Mouse (Mus musculus): ENCODE results near the gene Il27ra. TPM values are rescaled to one million over a fixed set of nuclear protein-coding genes. Genes with fewer than 3 reads are reported as not detected.
"Not testable (repeated sequence)": the region's sequence is repeated elsewhere in the genome, so short reads cannot be mapped to it uniquely, and the experiment has no call there.

Il27ra gene
- polyA plus RNA-seq, 1 experiment from 2014 or later: 20.3 TPM

GRCm38 (mm10) chr8:84023085-84023484 lies 19.3 kb downstream of the Il27ra start:
- DNase-seq (ENCODE audit: low spot score): no peak

GRCm38 (mm10) chr8:84021569-84021968 lies 20.8 kb downstream of the Il27ra start:
- no peak for DNase-seq (ENCODE audit: low spot score)

DNA sequence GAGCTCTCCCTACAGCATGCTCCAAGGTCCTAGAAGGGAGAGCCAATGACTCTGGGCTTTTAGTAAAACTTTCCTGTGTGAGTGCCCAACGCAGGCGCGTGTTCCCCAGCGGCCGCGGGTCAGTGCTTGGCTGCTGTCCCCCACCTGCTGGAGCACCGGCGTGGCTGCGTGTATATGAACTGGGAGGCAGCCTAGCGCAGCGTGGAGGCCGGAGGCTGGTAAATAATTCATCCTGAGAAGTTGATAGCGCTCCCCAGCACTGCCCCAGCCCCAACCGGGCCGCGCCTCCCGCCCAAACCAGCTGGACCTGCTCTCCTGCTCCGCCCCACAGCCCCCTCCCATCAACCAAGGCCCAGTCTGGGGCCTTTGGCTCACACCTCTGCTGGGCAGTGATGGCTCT lies 21.3 kb downstream of the Il27ra start, which contains the start of gene Palm3:
Palm3 (plus strand) TSS at position 376 of the 400 bp plus-strand sequence.
- DNase-seq (ENCODE audit: low spot score): no peak

- DNase-seq (ENCODE audit: low spot score): no peak
These were observed 22.7 kb downstream of the Il27ra start for GRCm38 (mm10) chr8:84019738-84020137.

- DNase-seq (ENCODE audit: low spot score): no peak
These were observed 26.6 kb downstream of the Il27ra start for GRCm38 (mm10) chr8:84015833-84016232.

DNA sequence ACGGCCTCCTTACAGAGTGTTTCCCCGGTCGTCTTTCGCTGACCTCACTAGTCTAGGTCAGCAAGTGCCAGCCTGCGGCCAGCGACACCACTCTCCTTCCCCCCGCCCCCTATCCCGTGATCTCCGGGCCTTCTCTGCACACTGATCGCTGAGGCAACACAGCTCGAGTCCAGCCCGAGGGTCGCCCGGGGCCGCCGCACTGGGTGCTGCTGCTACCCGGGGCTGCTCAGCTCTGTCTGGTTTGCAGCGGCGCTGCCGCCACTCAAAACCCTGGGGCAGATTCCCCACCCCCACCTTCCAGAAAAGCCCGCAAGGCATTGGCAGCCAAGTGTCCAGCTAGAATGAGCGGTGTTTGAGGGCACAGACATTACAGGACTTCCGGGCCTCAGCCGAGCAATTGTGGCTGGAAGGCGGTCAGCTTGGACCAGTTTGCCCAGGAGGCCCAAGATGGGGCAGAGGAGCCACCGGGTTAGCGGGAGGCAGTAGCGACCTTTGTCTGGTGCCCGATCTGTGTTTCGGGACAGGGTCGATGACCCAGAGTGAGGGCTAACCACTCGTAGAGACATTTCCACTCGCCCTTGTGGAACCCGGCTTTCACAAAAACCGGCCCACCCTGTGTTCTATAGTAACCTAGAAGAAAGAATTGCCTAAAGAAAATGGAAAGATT lies 29.8 kb downstream of the Il27ra start:
- DNase-seq (ENCODE audit: low spot score): no peak

DNA sequence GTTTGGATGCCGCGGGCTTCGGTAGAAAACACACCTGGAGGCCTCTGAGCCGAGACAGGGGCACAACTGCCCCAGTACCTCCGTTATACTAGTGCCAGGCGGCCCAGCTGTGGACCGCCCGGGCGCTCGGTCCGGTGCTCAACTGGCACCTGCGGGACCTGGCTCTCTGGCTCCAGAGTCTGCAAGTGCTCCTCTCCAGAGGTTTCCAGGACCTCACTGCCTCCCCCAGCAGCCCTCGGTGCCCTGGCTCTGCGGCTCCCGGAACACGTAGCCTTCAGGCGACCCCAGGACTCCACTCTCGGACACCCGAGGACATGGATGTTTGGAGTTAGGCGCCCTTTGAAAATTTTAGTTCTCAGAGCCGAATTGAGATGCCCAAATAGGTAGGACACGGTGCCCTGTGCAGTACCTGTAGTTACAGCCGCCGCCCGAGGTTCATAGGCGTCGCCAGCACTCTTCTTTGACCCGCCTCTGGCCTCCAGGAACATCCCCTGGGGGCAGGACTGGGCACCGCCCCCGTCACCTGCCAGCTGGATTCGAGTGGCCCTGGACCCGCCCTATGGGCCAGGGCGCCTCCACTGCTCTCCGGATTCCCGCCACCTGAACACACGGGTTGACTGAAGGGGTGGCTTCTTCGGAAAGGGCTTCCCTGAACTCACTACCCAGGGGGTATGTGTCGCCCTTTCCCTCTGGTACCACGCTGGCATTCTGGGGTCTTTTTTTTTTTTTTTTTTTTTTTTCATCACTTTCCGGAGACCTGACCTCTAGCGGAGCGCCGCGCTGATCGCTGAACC lies 30.5 kb downstream of the Il27ra start, which contains the start of gene 2210011C24Rik:
2210011C24Rik (minus strand) TSS at position 467 of the 794 bp plus-strand sequence.
- no peak for DNase-seq (ENCODE audit: low spot score)

DNA sequence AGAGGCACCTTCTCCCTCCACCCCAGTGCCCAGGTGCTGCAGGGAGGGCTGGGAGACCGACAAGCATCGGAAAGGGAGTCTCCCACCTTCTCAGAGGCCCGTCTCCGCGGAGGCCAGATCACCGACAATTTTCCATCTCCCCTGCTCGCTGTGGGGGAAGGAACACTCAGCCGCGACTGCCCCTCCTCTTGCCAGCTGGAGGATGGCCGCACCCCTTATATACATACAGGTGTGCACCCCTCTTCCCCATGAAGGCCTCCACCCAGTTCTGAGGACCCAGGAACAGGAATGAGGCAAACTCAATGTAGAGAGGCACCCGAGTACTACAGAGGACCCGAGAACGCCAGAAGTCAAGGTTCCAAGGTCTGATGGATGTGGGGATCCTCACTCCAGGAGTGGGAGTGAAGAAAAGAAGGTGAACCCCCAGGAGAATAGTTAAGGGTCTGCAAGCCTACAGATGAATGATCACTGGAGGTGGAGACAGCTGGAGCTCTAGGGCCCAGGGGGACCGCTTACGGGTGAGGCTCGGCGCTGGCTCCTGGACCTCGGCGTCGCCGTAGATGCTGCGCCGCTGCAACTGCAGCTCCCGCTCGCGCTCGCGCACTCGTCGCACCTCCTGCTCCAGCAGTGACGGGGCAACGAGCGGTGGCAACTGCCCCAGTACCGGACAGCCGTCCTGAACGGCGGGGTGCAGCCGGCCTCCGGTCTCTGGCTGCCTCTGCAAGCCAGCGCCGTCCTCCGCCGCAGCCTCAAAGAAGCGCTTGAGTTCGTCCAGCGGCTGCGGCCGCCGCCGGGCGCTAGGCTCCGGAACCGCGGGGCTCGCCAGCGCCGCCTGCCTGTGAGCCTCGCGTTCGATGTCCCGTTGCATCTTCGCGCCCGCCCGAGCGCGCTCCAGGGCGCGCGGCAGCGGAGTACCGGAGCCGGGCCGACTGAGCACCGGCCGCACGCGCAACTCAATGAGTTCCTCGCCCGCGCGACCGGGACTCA lies 31.5 kb downstream of the Il27ra start:
- DNase-seq (ENCODE audit: low spot score): peak; percentile 72

DNA sequence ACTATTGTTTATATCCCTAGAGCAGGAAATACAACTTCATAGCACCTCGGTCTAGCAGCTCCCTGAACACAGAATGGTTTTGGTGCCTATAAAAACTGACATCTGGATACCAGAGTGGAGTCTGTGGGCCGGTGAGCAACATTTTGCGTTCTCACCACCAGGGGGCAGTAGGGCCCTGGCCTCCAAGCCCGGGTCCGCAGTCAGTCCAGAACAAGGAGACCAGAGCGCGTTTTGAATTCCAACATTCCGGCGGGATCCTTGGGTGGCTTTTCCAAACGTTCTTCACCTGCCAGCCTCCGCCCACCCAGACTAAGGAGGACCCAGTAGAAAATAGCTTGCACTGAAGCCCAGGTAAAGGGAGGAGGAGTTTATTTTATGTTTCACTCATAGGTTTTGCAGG lies 32.5 kb downstream of the Il27ra start:
- DNase-seq (ENCODE audit: low spot score): peak; percentile 77

GRCm38 (mm10) chr8:84008362-84008761 lies 34.0 kb downstream of the Il27ra start:
- no peak for DNase-seq (ENCODE audit: low spot score)

DNA sequence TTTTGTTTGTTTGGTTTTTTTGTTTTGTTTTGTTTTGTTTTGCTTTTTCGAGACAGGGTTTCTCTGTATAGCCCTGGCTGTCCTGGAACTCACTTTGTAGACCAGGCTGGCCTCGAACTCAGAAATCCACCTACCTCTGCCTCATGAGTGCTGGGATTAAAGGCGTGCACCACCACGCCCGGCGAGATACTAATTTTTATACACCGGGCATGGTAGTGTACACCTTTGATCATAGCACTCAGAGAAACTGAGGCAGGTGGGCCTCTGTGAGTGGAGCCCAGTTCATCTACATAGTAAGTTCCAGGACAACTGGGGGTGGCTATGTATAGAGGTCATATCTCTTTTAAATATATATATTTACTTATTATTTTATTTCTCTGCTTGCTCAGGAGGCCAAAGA lies 36.9 kb downstream of the Il27ra start:
- DNase-seq (ENCODE audit: low spot score): not testable (repeated sequence)

DNA sequence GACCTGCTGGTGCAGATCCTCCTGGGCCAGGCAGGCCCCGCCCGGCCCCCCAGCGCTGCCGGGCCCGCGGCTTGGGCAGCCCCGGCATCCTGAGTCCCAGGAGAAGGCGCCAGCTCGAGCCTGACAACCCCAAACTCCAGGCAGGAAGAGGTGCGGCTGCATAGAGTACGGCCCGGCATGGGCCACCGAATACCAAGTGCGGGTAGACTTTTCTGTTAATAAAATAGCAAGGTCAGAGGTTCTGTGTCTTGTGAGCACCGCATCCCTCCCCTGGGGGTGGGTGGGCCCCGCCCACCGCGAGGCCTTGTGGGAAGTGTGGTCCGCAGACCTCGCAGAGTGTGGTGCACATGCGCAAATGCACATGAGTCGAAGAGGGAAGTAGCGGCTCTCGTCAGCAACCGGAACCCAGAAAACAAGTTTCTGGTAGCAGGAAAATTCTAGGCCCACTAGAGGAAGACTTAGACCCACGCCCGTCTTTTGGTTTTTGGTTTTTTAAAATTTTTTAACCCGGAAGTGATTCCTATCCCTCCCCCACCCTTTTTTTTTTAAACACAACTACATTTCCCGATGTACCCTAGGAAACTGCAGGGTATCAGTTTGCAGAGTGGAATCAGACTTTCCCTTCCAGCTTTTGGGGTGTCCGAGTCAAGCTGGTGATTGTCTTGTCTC lies 37.7 kb downstream of the Il27ra start:
- DNase-seq (ENCODE audit: low spot score): peak; percentile 96

- DNase-seq (ENCODE audit: low spot score): no peak
These were observed 38.7 kb downstream of the Il27ra start for GRCm38 (mm10) chr8:84003612-84004246.

DNA sequence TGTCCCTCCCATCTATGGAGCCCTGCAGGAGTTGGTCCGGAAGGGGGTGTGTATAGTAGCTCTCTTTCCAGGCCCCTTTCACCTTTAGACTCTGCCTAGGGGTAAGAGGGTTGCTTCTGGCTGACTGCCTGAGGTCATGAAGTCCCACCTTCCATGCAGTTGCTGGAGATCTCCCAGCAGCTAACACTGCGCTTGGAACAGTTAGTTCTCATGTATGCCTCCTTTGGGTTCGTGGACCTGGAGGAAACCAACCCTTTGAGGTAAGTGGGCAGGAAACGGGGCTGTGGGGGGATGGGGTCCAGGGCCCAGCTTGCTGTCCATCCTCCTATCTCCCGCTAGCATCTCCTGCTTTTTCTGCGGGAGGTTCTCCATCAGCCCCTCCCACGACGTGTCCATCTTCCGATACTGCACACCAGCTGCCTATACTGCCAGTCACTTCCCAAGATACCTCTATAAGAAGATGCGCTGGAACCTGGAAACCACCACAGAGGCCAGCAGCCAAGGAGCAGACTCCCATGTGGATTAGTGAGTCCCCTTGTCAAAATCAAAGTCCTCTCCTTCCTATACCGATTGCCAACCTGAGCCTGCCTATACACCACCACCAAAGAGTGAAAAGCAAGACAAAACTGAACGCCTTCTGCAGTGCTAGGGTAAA lies 39.3 kb downstream of the Il27ra start:
- no peak for DNase-seq (ENCODE audit: low spot score)

- DNase-seq (ENCODE audit: low spot score): no peak
These were observed 40.9 kb downstream of the Il27ra start, which contains the start of gene 1700067K01Rik for GRCm38 (mm10) chr8:84001281-84002000. Gene 1700067K01Rik (plus strand): TSS chr8:84001502.

GRCm38 (mm10) chr8:83999825-84000224 lies 42.6 kb downstream of the Il27ra start:
- no peak for DNase-seq (ENCODE audit: low spot score)

GRCm38 (mm10) chr8:83999057-83999705 lies 43.2 kb downstream of the Il27ra start:
- DNase-seq (ENCODE audit: low spot score): no peak

All from thymus, postnatal 0 days (tissue).